Mouse (Mus musculus) cerebellum, postnatal 10 days (tissue): ENCODE results near the gene Hoxb3.

ENCODE experiments used
- DNase-seq, 2 experiments: peaks; one replicate each; pipeline ENCODE4 v3.0.0; 2021; ENCODE audit warnings: mixed read lengths in 2 of 2

Hoxb3 gene

DNA sequence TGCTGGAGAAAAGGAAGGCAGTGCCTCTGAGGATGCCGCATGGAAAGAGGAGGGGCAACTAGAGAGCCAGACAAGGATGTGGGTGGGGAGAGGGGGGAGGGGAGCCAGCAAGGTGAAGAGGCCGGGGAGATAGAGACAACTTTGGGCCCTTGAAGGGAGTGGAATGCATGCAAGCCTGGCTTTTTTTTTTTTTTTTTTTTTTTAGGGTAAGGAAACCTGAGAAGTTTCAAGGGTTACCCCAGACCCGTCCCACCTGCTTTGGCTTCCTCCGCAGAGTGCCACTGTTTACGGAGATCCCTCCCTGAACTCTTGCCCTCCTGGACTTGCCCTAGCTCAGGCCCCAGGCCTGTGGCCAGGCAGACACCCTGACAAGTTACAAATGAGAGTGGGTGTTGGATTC is 40.7 kb downstream of the Hoxb3 start:
- DNase-seq, result no peak

DNA sequence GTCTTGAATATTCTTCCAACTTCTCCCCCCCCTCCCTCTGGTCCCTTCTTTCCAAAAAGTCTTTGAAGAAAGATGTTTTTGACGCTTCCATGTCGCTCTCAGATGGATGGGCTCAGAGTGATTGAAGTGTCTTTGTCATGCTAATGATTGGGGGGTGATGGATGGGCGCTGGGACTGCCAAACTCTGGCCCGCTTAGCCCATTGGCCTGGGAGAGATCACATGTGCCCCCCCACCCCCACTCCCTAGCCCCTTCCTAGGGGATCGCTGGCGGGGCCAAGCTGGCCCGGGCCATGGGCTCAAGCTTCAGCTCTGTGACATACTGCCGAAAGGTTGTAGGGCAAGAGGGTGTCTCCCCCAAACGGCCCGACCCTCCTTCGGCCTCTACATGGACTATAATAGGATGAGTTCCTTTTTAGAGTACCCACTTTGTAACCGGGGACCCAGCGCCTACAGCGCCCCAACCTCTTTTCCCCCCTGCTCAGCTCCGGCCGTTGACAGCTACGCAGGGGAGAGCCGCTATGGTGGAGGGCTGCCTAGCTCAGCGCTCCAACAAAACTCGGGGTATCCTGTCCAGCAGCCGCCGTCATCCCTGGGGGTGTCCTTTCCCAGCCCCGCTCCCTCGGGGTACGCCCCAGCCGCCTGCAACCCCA is 42.4 kb downstream of the Hoxb3 start, which contains the start of gene Hoxb1:
Gene Hoxb1 (plus strand): TSS at position 312 of the 651 bp plus-strand sequence.
- no peak for DNase-seq

DNA sequence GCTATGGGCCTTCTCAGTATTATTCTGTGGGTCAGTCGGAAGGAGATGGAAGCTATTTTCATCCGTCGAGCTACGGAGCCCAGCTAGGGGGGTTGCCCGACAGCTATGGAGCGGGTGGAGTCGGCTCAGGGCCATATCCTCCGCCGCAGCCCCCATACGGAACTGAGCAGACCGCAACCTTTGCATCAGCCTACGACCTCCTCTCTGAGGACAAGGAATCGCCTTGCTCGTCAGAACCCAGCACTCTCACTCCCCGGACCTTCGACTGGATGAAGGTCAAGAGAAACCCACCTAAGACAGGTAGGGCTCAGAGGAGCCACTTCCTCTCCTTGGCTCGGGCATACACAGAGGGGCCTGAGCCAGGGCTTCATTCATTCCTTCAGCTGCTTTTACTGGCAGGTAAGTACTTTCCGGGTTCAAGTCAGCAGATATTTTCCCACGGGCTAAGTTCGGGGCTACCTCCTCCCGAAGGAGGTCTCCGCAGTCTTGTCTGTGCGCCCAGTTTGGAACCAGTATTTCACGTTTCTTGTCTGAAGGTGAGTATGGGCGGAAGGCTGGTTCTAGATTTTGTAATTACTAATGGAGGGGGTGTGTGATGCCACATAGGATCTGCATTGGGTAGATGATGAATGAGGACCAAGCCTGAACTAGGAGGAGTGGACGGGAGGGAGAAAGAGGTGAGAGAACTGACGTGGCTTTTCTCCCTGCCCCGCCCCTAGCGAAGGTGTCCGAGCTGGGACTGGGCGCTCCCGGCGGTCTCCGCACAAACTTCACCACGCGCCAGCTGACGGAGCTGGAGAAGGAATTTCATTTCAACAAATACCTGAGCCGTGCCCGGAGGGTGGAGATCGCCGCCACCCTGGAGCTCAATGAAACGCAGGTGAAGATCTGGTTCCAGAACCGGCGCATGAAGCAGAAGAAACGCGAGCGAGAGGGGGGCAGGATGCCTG is 43.2 kb downstream of the Hoxb3 start:
- DNase-seq, result no peak

DNA sequence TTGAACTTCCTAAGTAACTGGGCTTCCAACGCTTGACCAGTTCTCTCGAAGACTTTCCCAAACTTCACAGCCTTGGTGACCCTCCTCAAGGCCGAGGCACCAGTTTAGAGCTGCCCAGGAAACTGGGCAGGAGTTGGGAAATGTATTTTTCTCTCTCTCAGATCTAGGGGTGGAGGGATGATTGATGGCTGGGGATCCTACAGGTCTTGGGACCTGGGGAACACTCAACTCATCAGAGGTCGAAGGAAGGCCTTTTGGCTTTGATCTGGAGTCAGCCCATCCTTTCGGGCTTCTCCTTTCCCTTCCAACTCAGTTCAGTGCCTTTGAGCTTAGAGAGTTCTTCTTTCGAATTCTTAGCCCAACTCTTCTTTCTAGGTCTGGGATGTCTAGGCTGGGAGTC is 44.0 kb downstream of the Hoxb3 start:
- DNase-seq, result no peak

DNA sequence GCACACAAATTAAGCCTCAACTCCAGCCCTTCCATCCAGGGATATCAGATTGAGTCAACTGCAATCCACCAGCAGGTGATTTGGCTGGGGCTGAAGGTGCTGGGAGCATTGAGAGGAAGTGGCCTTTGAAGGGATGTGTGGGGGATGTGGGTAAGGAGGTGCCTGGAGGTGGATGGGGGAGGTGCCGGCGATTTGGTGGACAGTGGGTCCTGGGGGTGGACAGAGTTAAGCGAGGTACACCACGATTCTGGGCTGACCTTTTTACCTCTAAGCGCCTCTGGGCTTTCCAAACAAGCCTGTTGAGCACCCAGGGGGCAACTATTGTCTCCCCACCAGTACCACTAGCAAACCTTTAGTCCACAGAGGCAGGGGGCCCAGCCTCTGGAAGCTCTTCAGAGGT is 45.6 kb downstream of the Hoxb3 start:
- DNase-seq, result no peak

DNA sequence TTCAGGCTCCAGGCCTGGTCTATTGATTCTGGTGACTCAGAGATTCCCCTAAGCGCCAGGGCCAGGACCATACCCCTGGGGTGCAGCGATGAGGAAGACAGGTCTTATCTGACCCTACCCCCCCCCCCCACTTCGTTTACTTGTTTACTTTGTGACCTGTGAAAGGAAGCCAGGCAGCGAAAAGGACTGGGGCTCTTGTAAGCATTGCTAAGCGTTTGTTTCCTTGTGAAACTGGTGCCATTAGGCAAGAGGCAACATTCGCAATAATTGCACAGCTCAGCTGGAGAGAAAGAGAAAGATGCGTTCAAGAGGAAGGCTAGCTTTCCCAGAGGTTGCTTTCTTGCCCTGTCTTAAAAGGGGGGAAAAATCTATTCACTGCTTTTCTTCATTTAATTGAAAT is 46.0 kb downstream of the Hoxb3 start:
- DNase-seq, result no peak

DNA sequence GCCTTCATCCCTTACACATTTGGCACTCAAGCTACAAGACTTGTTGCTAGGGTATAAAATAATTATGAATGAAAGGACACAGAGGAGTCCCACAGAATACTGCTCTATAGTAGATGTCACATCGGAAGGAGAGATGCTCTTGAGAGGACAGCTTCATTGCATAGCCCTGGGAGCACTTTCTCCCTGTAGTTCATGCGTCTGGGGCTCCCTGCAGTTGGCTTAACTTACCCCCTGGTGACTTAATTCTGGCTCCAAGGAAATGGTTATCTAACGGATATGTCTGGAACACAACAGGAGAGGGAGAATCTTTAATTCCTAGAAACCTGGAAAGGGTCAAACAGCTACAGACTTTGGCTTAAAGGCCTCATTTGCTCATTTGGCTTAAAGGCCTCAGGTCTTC is 48.6 kb downstream of the Hoxb3 start:
- DNase-seq, result no peak

DNA sequence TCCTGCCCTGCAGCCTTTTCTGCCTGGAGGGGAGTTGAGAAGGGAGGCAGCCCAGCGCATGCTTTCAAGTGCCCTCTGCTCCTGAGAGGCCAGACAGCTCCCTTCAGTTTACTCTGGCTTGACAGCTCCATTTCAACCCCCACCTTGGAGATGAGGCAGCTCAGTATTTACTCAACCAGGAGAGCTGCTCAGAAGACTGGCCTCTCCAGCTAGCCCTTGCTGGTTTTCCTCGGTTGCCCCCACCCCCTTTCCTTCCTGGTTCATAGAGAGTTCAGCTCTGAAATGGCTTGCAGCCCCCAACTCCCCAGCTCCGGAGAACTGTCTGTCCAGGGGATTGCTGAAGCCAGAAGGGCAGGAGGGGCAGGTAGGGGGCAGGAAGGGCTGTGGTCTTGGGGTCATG is 49.4 kb downstream of the Hoxb3 start:
- DNase-seq, result no peak

DNA sequence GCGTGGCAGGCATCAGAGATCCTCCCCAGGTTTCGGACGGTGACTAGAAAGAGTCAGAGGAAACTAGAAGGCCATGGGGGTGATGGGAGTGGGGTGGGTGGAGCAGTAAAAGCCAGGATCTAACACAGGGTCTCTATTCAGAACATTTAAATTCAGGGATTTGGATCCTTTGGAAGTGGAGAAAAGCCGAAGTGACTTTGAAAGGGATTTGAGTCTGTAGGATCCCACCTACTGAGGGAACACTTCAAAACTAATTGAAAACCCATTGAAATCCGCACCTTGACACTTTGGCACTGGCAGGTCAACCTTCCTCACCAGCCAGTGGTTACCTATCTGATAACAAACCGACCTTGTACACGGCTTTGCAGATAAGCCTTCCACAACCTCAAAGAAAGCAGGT is 51.7 kb downstream of the Hoxb3 start:
- DNase-seq, result no peak

DNA sequence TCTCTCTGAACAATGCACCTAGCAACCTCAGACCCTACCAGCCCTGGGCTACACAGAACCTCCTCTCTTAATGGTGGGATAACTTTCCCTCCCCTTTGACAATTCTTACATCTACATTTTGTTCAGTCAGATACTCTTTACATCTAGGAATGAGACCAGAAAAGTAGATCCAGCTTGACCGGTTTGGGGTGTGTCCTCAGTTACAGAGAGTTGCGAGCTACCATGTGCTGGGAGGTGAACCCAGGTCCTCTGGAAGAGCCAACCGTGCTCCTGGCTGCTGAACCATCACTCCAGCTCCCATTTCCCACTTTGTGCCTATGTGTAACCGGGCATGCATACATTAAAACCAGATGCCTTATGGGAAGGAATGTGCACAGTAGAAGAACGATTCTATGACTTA is 60.3 kb downstream of the Hoxb3 start:
- no peak for DNase-seq

DNA sequence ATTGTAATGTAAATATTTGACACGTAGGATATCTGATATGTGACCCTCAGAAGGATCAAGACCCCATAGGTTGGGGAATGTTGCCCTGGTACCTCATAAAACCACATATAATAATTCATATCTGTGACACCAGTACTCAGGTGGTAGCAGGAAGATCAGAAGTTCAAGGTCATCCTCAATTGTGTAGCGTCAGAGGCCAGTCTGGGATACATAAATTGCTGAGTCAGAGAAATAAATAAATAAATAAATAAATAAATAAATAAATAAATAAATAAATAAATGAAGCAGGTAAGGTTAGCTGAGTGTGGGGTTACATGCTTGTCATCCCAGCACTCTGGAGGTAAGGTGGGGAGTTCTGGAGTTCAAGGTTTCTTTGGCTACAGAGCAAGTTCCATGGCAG is 64.5 kb downstream of the Hoxb3 start:
- no peak for DNase-seq

DNA sequence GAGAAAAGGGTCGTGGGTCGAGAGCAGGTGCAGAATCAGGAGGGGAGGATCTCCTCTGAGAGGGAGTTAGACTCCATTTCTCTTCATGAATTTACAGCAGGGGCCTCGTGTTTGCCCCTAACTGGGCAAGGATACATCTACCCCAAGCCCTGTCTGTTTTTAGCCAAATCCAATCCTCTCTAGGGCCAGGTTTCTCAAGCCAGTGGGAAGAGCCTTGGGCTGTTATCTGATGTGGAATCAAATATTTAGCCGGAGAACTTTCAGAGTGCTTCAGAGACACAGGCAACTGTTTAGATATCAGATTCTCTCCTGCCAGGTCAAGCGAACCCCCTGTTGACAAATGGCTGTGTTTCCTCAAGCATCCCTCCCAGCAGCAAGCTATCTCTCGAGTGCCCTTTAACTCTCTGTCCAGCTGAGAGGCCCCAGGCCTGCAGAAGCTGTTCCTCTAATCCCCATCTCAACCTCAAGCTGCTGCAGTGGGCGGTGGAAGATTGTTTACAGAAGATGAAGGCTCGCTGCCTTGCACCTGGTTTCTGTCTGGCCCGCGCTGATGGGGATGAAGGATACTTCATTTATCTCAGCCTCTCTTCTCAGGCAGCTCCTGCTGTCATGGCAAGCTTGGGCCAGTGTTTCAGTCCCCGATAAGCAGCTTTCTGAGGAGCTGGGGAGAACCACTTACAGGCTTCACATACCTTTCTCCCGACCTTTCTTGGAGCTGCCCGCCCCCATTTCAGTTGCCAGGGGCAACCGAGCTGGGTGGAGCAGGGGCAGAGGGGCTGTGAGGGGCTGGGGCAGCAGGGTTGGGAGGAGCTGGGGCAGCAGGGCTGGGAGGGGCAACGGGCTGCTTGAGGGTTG is 73.9 kb downstream of the Hoxb3 start:
- no peak for DNase-seq
